Mouse (Mus musculus): Measurements from ENCODE around the gene Mis18a. TPM values are rescaled to one million over a fixed set of nuclear protein-coding genes. Genes with fewer than 3 reads are reported as not detected.
A peak's percentile ranks its signal among the peaks of the same experiment; 100 is the strongest.

Gene Mis18a
- polyA plus RNA-seq, 1 experiment from 2014 or later = 82.1 TPM

DNA sequence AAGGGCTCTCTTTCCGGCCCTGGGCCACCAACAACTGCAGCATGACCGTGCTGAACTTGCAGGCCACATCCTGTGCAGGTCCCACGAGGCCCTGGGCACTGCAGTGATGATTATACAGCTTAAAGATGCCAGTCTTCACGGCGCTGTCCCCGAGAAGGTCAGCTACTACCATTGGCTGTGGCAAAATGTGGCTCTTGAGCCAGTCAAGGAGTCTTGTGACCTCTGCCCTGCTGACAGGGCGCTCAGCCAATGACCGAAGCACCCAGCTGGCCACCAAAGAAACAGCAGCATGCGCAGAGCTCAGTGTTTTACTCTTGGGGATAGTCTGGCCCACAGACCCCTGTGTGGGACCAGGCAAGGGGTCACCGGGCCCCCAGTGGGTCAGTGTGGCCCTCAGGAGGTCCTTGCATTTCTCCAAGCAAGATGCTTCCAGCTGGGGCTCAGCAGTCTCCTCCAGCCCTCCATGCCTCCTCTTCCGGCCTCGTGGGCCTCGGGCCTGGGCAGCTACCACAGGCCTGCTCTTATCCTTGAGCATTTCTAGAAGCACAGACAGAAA is 26.3 kb upstream of the Mis18a start:
- H3K4me1 ChIP-seq (ENCODE audit: control insufficient read depth, insufficient read depth, low read length) = no peaks in the 10 kb centered on the region
- ATAC-seq (ENCODE audit: low FRiP score) (no peak), DNase-seq (ENCODE audit: low spot score, missing footprints) (no peak)
- H3K9me3 ChIP-seq (ENCODE audit: control insufficient read depth, low read length) = no peaks in the 10 kb centered on the region
- no peak overlapping the region for H3K4me3 ChIP-seq (ENCODE audit: low read depth, low read length)
- no peaks in the 10 kb centered on the region for H3K27me3 ChIP-seq (ENCODE audit: control insufficient read depth, insufficient read depth, low read length)
- no peaks in the 10 kb centered on the region for H3K36me3 ChIP-seq (ENCODE audit: control insufficient read depth, insufficient read depth, low read length)
- H3K27ac ChIP-seq (ENCODE audit: low read depth, low read length) = no peak overlapping the region
- no peak overlapping the region for H3K9ac ChIP-seq (ENCODE audit: low read length)
- WGBS = 94% methylated on average over 13 of the region's 13 CpGs
- H3K4me2 ChIP-seq = no peak overlapping the region

DNA sequence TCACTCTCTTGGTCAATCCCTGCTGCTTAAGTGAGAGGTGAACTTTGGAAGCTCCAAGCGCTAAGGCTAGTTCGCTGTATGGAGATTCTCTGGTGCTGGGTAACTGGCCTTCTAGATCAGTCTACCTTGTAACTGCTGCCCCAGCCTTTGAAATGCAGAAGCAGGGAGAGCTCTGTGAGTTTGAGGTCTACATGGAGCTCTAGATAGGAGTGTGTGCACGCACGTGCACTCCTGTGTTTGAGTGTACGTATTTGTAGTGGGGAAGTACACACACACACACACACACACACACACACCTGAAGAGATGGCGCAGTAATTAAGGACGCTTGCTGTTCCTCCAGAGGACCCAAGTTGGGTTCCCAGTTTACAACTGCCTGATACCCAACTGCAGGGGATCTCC is 21.0 kb upstream of the Mis18a start:
- WGBS = 92% methylated on average over 7 of the region's 7 CpGs
- Histone ChIP-seq H3K36me3 (ENCODE audit: control insufficient read depth, insufficient read depth, low read length) (no peaks in the 10 kb centered on the region), H3K9me3 (ENCODE audit: control insufficient read depth, low read length) (no peaks in the 10 kb centered on the region), H3K4me2 (no peak overlapping the region), H3K4me1 (ENCODE audit: control insufficient read depth, insufficient read depth, low read length) (no peaks in the 10 kb centered on the region), H3K9ac (ENCODE audit: low read length) (no peak overlapping the region), H3K27ac (ENCODE audit: low read depth, low read length) (no peak overlapping the region), H3K27me3 (ENCODE audit: control insufficient read depth, insufficient read depth, low read length) (no peaks in the 10 kb centered on the region), H3K4me3 (ENCODE audit: low read depth, low read length) (no peak overlapping the region)
- no peak for ATAC-seq (ENCODE audit: low FRiP score)
- DNase-seq (ENCODE audit: low spot score, missing footprints) = no peak

DNA sequence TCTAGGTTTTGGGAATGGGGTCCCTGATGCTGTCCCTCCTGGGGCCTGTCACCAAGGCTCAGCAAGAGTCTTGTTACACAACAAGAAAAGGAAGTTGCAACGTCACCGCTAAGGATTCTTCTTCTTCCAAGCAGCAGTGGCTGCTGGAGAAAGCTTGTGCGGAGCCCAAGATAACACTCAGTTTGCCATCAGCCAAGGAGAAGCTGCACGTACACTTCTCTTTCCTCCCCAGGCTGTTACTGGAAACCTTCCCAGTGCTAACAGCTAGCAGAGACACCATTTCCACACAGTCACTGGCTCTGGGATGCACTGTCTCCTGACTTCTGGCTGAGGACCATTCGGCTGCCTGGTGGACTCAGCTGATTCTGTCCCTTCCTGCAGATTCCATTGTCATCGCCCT is 19.9 kb upstream of the Mis18a start:
- WGBS = 87% methylated on average over 6 of the region's 6 CpGs

DNA sequence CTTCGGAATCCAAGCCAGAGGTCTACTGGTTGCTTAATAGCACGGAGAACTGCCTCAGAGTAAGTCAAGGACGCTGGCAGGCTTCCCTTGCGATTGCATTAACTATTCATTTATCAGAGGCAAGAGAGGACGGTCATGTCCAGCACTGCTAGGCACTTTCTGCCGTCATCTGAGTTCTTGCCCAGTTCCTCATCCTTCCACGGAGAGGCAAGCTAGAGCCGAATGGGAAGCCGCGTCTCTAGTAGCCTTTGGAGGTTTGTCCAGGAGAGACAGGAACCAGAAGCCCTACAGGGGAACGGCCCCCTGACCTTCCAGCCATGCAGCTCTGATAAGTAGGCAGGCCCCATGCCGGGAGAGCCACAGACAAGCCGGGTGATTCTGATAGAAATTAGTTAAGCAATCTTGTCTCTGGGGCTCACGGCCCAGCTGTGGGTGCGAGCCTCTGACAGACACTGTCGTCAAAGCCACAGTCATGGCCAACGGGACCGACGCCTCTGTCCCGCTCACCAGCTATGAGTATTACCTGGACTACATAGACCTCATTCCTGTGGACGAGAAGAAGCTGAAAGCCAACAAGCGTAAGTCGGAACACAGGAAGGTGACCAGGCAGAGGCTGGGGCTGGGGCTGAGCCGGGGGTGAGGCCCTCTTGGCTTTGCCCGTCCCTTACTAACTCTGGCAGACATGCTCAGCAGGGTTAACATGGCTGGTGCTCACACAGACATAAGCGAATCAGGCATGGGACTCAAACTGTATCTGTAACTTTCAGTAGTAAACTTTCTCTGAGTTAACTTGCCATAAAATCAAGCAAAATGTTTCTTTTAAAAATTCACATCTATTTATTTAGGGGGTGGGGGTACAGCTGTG is 11.1 kb upstream of the Mis18a start, which contains the start of gene Mrap:
Gene Mrap (plus strand): TSS at position 116 of the 865 bp plus-strand sequence.
- WGBS = 87% methylated on average over 26 of the region's 26 CpGs
- Histone ChIP-seq H3K27me3 (ENCODE audit: control insufficient read depth, insufficient read depth, low read length) (no peaks in the 10 kb centered on the region), H3K36me3 (ENCODE audit: control insufficient read depth, insufficient read depth, low read length) (no peaks in the 10 kb centered on the region), H3K9ac (ENCODE audit: low read length) (no peak within 1 kb of the TSS), H3K27ac (ENCODE audit: low read depth, low read length) (no peak within 1 kb of the TSS), H3K4me1 (ENCODE audit: control insufficient read depth, insufficient read depth, low read length) (no peaks in the 10 kb centered on the region), H3K9me3 (ENCODE audit: control insufficient read depth, low read length) (no peaks in the 10 kb centered on the region), H3K4me2 (no peak within 1 kb of the TSS), H3K4me3 (ENCODE audit: low read depth, low read length) (no peak within 1 kb of the TSS)
- peak; percentile 26 for DNase-seq (ENCODE audit: low spot score, missing footprints)
- ATAC-seq (ENCODE audit: low FRiP score) = no peak

More for the DNA sequence above, 19.9 kb upstream of the Mis18a start:
- Histone ChIP-seq H3K4me1 (ENCODE audit: control insufficient read depth, insufficient read depth, low read length) (no peaks in the 10 kb centered on the region), H3K27ac (ENCODE audit: low read depth, low read length) (no peak overlapping the region), H3K4me3 (ENCODE audit: low read depth, low read length) (no peak overlapping the region), H3K9me3 (ENCODE audit: control insufficient read depth, low read length) (no peaks in the 10 kb centered on the region), H3K4me2 (no peak overlapping the region), H3K9ac (ENCODE audit: low read length) (no peak overlapping the region), H3K36me3 (ENCODE audit: control insufficient read depth, insufficient read depth, low read length) (no peaks in the 10 kb centered on the region), H3K27me3 (ENCODE audit: control insufficient read depth, insufficient read depth, low read length) (no peaks in the 10 kb centered on the region)
- DNase-seq (ENCODE audit: low spot score, missing footprints) (no peak), ATAC-seq (ENCODE audit: low FRiP score) (no peak)

DNA sequence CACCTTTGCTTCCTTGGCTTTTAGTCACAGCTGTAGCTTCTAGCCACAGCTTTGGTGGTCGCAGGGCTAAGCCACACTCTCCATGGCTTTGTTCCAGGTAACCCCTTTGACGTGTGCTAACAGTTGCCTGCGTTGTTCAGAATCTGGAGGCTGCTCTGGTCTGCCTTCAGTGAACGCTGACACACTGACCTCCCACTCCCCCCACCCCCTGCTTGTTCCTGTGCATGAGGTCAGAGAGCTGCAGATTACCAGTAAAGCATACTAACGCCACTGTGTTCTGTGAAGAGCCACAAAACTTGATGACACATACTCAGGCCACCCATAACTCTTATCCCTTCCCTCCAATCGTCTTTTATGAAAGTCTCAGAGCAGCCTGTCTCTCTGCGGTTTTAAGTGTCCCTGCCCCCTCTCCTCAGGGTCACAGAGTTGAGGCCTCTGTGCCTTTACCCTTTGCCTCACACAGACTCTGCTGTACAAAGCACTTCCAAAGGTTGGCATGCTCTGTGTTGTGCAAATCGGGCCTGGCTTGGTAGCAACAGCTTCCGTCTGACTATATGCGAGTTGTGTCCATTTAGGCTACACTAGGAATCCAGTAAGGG is 9.6 kb upstream of the Mis18a start:
- no peaks in the 10 kb centered on the region for H3K36me3 ChIP-seq (ENCODE audit: control insufficient read depth, insufficient read depth, low read length)
- no peak overlapping the region for H3K4me3 ChIP-seq (ENCODE audit: low read depth, low read length)
- H3K27me3 ChIP-seq (ENCODE audit: control insufficient read depth, insufficient read depth, low read length) = no peaks in the 10 kb centered on the region
- H3K4me2 ChIP-seq = no peak overlapping the region
- H3K27ac ChIP-seq (ENCODE audit: low read depth, low read length) = no peak overlapping the region
- ATAC-seq (ENCODE audit: low FRiP score) = no peak
- H3K4me1 ChIP-seq (ENCODE audit: control insufficient read depth, insufficient read depth, low read length) = no peaks in the 10 kb centered on the region
- no peak for DNase-seq (ENCODE audit: low spot score, missing footprints)
- no peak overlapping the region for H3K9ac ChIP-seq (ENCODE audit: low read length)
- WGBS = 78% methylated on average over 10 of the region's 10 CpGs
- no peaks in the 10 kb centered on the region for H3K9me3 ChIP-seq (ENCODE audit: control insufficient read depth, low read length)

DNA sequence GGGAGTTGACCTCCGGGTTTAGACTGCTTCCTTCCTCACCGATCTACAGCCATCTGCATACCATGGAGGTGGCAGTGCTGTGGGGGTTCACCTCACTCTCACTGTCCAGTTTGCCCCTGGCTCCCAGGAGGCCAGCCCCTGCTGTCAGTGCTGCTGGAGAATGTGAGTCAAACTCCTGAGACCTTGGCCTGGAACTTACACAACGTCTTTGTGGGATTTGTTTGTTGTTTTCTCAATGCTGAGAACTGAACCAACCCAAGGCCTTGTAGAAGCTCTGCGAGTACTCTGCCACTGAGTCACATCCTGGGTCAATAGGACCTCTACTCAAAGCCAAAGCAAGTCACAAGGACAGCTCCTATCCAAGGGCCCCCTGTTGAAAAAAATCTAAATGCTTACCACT is 8.4 kb upstream of the Mis18a start:
- Histone ChIP-seq H3K9me3 (ENCODE audit: control insufficient read depth, low read length) (peaks cover 3% of the 10 kb centered on the region; the same call in 1 of the 2 replicates), H3K9ac (ENCODE audit: low read length) (no peak overlapping the region), H3K27me3 (ENCODE audit: control insufficient read depth, insufficient read depth, low read length) (no peaks in the 10 kb centered on the region), H3K4me3 (ENCODE audit: low read depth, low read length) (no peak overlapping the region), H3K4me2 (no peak overlapping the region), H3K36me3 (ENCODE audit: control insufficient read depth, insufficient read depth, low read length) (no peaks in the 10 kb centered on the region), H3K27ac (ENCODE audit: low read depth, low read length) (no peak overlapping the region), H3K4me1 (ENCODE audit: control insufficient read depth, insufficient read depth, low read length) (no peaks in the 10 kb centered on the region)
- DNase-seq (ENCODE audit: low spot score, missing footprints) (no peak), ATAC-seq (ENCODE audit: low FRiP score) (no peak)
- 78% methylated on average over 4 of the region's 4 CpGs for WGBS

DNA sequence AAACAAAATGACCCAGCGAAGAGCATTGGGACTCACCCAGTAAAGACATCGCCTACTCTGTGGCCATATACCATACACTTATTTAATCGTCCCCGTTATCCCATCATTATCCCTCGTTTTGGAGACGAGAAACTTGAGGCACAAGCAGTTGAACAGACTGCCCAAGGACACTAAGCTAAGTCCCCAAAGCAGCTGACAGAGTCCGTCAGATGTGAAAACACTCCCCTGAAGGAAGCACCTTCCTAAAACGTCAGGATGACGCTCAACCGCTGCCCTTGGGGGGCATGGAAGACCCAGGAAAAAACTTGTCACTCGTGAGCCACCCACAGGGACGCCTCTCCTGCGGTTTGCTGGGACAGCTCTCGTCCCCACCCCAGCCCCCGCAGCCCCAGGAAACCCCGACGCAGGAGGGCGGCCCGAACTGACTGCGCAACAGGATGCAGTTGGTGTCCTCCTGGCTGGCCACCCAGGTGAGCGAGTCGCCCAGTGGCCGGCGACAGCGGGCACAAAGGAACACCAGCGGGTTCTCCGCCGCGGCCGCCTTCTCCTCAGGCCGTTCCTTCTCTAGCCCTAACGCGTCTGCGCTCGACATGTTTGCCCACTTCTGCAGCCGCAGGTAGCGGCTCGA is 490 bp downstream of the Mis18a start:
- Histone ChIP-seq H3K4me1 (ENCODE audit: control insufficient read depth, insufficient read depth, low read length) (peaks cover 7% of the 10 kb centered on the region), H3K36me3 (ENCODE audit: control insufficient read depth, insufficient read depth, low read length) (peaks cover 5% of the 10 kb centered on the region; the same call in 1 of the 2 replicates), H3K9me3 (ENCODE audit: control insufficient read depth, low read length) (peaks cover 3% of the 10 kb centered on the region; the same call in 1 of the 2 replicates), H3K4me2 (peak overlapping the region; percentile 75), H3K27ac (ENCODE audit: low read depth, low read length) (no peak overlapping the region), H3K9ac (ENCODE audit: low read length) (peak overlapping the region; percentile 85), H3K4me3 (ENCODE audit: low read depth, low read length) (peak overlapping the region; percentile 90), H3K27me3 (ENCODE audit: control insufficient read depth, insufficient read depth, low read length) (no peaks in the 10 kb centered on the region)
- 7% methylated on average over 38 of the region's 38 CpGs for WGBS
- DNase-seq (ENCODE audit: low spot score, missing footprints) (peak; percentile 89), ATAC-seq (ENCODE audit: low FRiP score) (peak; percentile 61; the same call in 1 of the 2 replicates)

DNA sequence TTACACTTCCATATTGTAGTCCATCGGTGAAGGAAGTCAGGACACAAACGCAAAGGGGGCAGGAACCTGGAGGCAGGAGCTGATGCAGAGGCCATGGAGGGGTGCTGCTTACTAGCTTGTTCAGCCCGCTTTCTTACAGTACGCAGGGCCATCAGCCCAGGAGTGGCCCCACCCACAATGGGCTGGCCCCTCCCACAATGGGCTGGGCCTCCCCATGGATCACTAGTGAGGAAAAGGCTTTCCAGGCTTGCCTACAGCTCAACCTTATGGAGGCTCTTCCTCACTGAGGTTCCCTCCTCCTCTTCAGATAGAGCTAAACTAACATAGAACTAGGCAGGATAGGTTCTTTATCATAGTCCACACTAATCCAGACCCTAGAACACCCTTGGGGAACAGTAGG is 3.2 kb downstream of the Mis18a start:
- H3K9me3 ChIP-seq (ENCODE audit: control insufficient read depth, low read length) = no peaks in the 10 kb centered on the region
- WGBS = 93% methylated on average over 4 of the region's 4 CpGs
- H3K9ac ChIP-seq (ENCODE audit: low read length) = no peak overlapping the region
- ATAC-seq (ENCODE audit: low FRiP score) (no peak), DNase-seq (ENCODE audit: low spot score, missing footprints) (no peak)
- H3K4me3 ChIP-seq (ENCODE audit: low read depth, low read length) = no peak overlapping the region
- peaks cover 7% of the 10 kb centered on the region for H3K4me1 ChIP-seq (ENCODE audit: control insufficient read depth, insufficient read depth, low read length)
- no peaks in the 10 kb centered on the region for H3K27me3 ChIP-seq (ENCODE audit: control insufficient read depth, insufficient read depth, low read length)
- H3K4me2 ChIP-seq = no peak overlapping the region
- H3K27ac ChIP-seq (ENCODE audit: low read depth, low read length) = no peak overlapping the region
- H3K36me3 ChIP-seq (ENCODE audit: control insufficient read depth, insufficient read depth, low read length) = peaks cover 10% of the 10 kb centered on the region; the same call in 1 of the 2 replicates
